Mouse (Mus musculus): Measurements from ENCODE around the gene Pdgfc. TPM values are rescaled to one million over a fixed set of nuclear protein-coding genes. Genes with fewer than 3 reads are reported as not detected.

Gene Pdgfc
- polyA plus RNA-seq, 1 experiment from 2014 or later, result 30.2 TPM

DNA sequence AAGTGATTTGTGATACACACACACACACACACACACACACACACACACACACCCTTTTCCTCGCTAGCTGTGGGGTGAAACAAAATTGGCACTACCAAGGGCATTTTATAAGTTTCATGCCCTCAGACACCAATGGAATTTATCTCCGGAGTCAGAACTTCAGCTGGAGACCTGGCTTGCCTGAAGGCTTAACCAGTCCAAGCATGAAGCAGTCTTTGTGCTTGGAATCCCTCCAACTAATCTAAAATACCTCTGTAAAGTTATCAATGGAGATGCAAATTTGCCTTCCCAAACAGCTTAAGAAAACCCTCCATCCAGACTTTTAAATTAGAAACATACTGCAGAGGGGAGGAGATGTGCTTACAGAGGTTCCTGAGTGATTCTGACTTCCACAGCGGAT lies 6.3 kb upstream of the Pdgfc start:
- no peak overlapping the region for H3K27ac ChIP-seq
- peaks cover 4% of the 10 kb centered on the region; the same call in 1 of the 2 replicates for H3K4me1 ChIP-seq
- H3K4me3 ChIP-seq (replicated peaks), result no peak overlapping the region
- no peak overlapping the region for H3K4me2 ChIP-seq
- H3K27me3 ChIP-seq, result no peaks in the 10 kb centered on the region
- WGBS, result 79% methylated on average over 3 of the region's 3 CpGs
- no peak overlapping the region for H3K9ac ChIP-seq
- no peaks in the 10 kb centered on the region for H3K36me3 ChIP-seq
- ATAC-seq (replicated peaks; ENCODE audit: low FRiP score), result no peak
- no peaks in the 10 kb centered on the region for H3K9me3 ChIP-seq (replicated peaks)

DNA sequence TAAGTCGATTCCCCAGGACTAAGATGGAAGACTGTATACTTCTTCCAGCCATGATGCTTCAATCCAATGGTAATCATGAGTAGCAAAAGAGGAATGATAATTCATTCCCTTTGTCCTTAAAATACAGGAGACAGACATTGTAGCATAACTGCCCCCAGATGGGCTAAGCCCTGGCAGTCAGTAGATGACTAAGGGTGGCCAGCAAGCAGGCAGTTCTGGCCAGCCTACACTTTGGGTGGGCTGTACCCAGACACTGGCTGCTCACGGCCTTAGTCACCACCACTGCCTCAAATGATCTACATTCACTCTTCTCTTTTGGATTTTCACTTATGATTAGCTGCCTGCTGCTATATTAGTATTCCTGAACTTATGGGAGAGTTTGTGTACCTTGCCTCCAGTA lies 5.9 kb upstream of the Pdgfc start:
- Histone ChIP-seq H3K4me1 (peaks cover 4% of the 10 kb centered on the region; the same call in 1 of the 2 replicates), H3K9me3 (replicated peaks) (no peaks in the 10 kb centered on the region), H3K36me3 (no peaks in the 10 kb centered on the region), H3K9ac (no peak overlapping the region), H3K27ac (no peak overlapping the region), H3K4me3 (replicated peaks) (no peak overlapping the region), H3K27me3 (no peaks in the 10 kb centered on the region), H3K4me2 (no peak overlapping the region)
- 80% methylated on average over 2 of the region's 2 CpGs for WGBS
- no peak for ATAC-seq (replicated peaks; ENCODE audit: low FRiP score)

DNA sequence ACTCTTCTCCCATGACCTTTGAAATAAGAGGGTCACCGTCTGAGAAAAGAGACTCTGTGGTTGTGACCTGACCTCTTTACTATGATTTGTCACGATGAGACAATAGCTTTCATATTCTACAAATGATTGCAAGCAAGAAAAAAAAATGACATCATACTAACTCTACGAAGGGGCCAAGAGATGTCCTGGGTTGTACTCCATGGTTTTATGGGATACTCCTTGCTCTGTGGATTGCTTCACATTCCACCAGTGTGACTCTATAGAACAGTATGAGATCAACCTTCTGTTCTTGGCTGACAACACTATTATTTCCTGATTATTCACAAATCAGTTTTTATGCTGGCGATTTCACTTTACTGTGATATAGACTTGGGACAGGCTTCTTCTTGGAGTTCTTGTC lies 4.2 kb upstream of the Pdgfc start:
- no peak overlapping the region for H3K4me3 ChIP-seq (replicated peaks)
- no peaks in the 10 kb centered on the region for H3K36me3 ChIP-seq
- H3K27ac ChIP-seq, result no peak overlapping the region
- ATAC-seq (replicated peaks; ENCODE audit: low FRiP score), result no peak
- no peaks in the 10 kb centered on the region for H3K9me3 ChIP-seq (replicated peaks)
- H3K4me2 ChIP-seq, result no peak overlapping the region
- 73% methylated on average over 4 of the region's 4 CpGs for WGBS
- H3K4me1 ChIP-seq, result peaks cover 11% of the 10 kb centered on the region
- H3K9ac ChIP-seq, result no peak overlapping the region
- H3K27me3 ChIP-seq, result no peaks in the 10 kb centered on the region

DNA sequence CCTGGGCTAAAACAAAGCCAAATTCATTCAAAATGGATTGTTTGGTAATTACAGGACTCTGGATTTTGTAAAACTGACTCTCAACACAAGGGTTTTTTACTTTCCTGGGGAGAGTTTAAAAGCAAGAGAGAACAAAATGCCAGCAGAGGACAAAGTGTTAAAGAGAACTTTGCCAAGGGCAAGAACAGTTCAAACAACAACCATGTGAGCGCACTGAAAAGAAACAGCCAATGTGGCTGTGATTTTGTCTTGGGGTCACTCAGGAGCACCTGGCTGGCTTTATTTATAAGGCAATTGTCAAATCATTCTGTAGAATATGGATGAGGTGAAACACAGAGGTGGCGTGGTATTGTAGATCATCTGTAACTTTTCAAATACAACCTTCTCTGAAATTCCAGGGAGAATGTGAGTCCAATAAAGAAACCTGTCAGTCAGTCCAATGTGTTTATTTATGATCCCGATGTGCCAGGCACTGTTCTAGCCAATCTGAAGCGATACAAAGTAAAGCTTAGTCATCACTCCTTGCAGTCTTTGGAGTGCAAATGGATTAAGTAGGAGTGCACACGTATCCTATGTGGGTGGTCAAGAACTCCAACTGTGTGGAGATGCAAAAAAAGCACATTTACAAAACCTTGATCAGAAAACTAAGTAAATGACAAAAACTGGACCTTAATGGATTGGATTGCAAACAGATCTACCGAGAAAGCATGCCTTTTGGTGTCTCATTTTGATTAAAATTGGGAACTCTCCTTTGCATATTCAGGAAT lies 1.7 kb upstream of the Pdgfc start:
- Histone ChIP-seq H3K36me3 (no peaks in the 10 kb centered on the region), H3K9me3 (replicated peaks) (no peaks in the 10 kb centered on the region), H3K27me3 (no peaks in the 10 kb centered on the region), H3K27ac (no peak overlapping the region), H3K4me3 (replicated peaks) (no peak overlapping the region), H3K4me2 (no peak overlapping the region), H3K4me1 (peaks cover 18% of the 10 kb centered on the region), H3K9ac (no peak overlapping the region)
- no peak for ATAC-seq (replicated peaks; ENCODE audit: low FRiP score)
- 76% methylated on average over 6 of the region's 6 CpGs for WGBS

DNA sequence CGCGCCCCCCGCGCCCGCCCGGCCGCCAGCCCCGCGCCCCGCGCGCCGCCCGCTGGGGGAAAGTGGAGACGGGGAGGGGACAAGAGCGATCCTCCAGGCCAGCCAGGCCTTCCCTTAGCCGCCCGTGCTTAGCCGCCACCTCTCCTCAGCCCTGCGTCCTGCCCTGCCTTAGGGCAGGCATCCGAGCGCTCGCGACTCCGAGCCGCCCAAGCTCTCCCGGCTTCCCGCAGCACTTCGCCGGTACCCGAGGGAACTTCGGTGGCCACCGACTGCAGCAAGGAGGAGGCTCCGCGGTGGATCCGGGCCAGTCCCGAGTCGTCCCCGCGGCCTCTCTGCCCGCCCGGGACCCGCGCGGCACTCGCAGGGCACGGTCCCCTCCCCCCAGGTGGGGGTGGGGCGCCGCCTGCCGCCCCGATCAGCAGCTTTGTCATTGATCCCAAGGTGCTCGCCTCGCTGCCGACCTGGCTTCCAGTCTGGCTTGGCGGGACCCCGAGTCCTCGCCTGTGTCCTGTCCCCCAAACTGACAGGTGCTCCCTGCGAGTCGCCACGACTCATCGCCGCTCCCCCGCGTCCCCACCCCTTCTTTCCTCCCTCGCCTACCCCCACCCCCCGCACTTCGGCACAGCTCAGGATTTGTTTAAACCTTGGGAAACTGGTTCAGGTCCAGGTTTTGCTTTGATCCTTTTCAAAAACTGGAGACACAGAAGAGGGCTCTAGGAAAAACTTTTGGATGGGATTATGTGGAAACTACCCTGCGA lies 517 bp downstream of the Pdgfc start:
- H3K4me1 ChIP-seq, result peaks cover 18% of the 10 kb centered on the region
- H3K36me3 ChIP-seq, result no peaks in the 10 kb centered on the region
- peak overlapping the region; percentile 75 for H3K9ac ChIP-seq
- ATAC-seq (replicated peaks; ENCODE audit: low FRiP score), result peak; percentile 92
- peak overlapping the region; percentile 86 for H3K4me2 ChIP-seq
- H3K4me3 ChIP-seq (replicated peaks), result peak overlapping the region; percentile 82
- peak overlapping the region; percentile 94 for H3K27ac ChIP-seq
- no peaks in the 10 kb centered on the region for H3K27me3 ChIP-seq
- under 1% methylated on average over 60 of the region's 68 CpGs for WGBS
- H3K9me3 ChIP-seq (replicated peaks), result no peaks in the 10 kb centered on the region

DNA sequence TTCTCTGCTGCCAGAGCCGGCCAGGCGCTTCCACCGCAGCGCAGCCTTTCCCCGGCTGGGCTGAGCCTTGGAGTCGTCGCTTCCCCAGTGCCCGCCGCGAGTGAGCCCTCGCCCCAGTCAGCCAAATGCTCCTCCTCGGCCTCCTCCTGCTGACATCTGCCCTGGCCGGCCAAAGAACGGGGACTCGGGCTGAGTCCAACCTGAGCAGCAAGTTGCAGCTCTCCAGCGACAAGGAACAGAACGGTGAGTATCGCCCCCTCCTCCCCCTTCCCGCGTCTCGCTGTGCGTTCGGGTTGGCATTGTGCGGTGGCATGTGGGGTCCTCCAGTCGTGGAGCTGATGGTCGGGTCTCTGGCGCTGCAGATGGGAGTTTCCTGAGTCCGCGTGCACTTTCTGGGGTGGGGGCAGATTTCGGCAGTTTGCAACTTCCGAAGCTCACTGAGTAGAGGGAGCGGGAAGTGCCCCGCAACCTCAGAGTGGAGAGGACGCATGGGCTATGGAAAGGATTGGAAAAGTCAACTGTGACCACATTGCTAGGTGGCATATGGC lies 1.2 kb downstream of the Pdgfc start:
- Histone ChIP-seq H3K4me3 (replicated peaks) (peak overlapping the region; percentile 82), H3K9ac (peak overlapping the region; percentile 75), H3K4me1 (peaks cover 18% of the 10 kb centered on the region), H3K9me3 (replicated peaks) (no peaks in the 10 kb centered on the region), H3K27me3 (no peaks in the 10 kb centered on the region), H3K27ac (peak overlapping the region; percentile 94), H3K36me3 (no peaks in the 10 kb centered on the region), H3K4me2 (peak overlapping the region; percentile 86)
- under 1% methylated on average over 33 of the region's 34 CpGs for WGBS
- peak; percentile 60 for ATAC-seq (replicated peaks; ENCODE audit: low FRiP score)

- ATAC-seq (replicated peaks; ENCODE audit: low FRiP score), result peak; percentile 52
- peak overlapping the region; percentile 29; the same call in 1 of the 2 replicates for H3K9ac ChIP-seq
- H3K36me3 ChIP-seq, result no peaks in the 10 kb centered on the region
- H3K4me2 ChIP-seq, result peak overlapping the region; percentile 86
- H3K9me3 ChIP-seq (replicated peaks), result no peaks in the 10 kb centered on the region
- H3K4me1 ChIP-seq, result peaks cover 15% of the 10 kb centered on the region
- no peaks in the 10 kb centered on the region for H3K27me3 ChIP-seq
- H3K27ac ChIP-seq, result peak overlapping the region; percentile 64
- 35% methylated on average over 2 of the region's 2 CpGs for WGBS
- peak overlapping the region; percentile 82 for H3K4me3 ChIP-seq (replicated peaks)
Measured at GRCm38 (mm10) chr3:81039131-81039653, 3.0 kb downstream of the Pdgfc start.

DNA sequence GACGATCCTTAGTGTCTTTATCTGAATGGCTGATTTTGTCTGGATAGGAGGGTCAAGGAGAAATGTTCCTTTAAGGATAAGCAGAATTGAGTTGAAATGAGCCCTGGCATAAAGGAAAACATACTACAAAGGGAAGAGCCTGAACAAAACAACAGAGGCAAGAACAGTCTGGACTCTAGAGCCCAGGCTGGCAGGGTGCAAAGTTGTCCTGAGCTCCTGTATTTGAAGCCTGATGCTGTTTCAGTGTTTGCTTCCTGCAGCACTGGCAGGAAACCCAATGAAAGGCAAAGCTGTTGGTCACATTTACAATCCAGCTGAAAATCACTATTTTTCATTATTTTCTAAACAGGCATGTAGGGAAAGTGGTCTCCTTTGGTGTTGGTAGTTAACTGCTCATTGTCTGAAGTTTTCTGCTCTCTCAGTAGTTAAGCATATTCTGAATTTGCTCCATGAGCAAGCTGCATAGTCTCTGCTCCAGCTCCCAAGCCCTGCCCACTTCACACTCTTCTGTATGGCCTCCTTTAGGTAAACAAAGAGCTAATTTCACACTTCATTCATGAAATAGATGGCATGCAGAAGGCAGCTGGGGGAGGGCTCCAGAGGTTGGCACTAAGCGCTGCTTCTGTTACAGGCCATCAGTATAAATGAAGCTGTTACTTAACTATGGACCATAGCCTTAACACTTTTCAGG lies 8.6 kb downstream of the Pdgfc start:
- H3K4me2 ChIP-seq, result no peak overlapping the region
- no peak overlapping the region for H3K9ac ChIP-seq
- no peaks in the 10 kb centered on the region for H3K9me3 ChIP-seq (replicated peaks)
- ATAC-seq (replicated peaks; ENCODE audit: low FRiP score), result peak; percentile 81
- H3K36me3 ChIP-seq, result no peaks in the 10 kb centered on the region
- peaks cover 22% of the 10 kb centered on the region for H3K4me1 ChIP-seq
- 51% methylated on average over 2 of the region's 2 CpGs for WGBS
- H3K27ac ChIP-seq, result 0 out of 2 replicates have a peak overlapping the region, but pooled peaks have one; percentile 27
- no peak overlapping the region for H3K4me3 ChIP-seq (replicated peaks)
- H3K27me3 ChIP-seq, result no peaks in the 10 kb centered on the region

- ATAC-seq (replicated peaks; ENCODE audit: low FRiP score), result peak; percentile 49; the same call in 1 of the 2 replicates
- no peak overlapping the region for H3K4me2 ChIP-seq
- H3K27ac ChIP-seq, result no peak overlapping the region
- no peak overlapping the region for H3K9ac ChIP-seq
- no peak overlapping the region for H3K4me3 ChIP-seq (replicated peaks)
- 55% methylated on average over 5 of the region's 5 CpGs for WGBS
- no peaks in the 10 kb centered on the region for H3K36me3 ChIP-seq
- no peaks in the 10 kb centered on the region for H3K9me3 ChIP-seq (replicated peaks)
- no peaks in the 10 kb centered on the region for H3K27me3 ChIP-seq
- peaks cover 22% of the 10 kb centered on the region for H3K4me1 ChIP-seq
Measured at GRCm38 (mm10) chr3:81045344-81046050, 9.3 kb downstream of the Pdgfc start.

GRCm38 (mm10) chr3:81046652-81047607 lies 10.7 kb downstream of the Pdgfc start:
- Histone ChIP-seq H3K4me3 (replicated peaks) (no peak overlapping the region), H3K9ac (no peak overlapping the region), H3K9me3 (replicated peaks) (no peaks in the 10 kb centered on the region), H3K4me2 (no peak overlapping the region), H3K36me3 (no peaks in the 10 kb centered on the region), H3K4me1 (peaks cover 26% of the 10 kb centered on the region), H3K27ac (peak overlapping the region; percentile 56), H3K27me3 (no peaks in the 10 kb centered on the region)
- WGBS, result 28% methylated on average over 10 of the region's 10 CpGs
- ATAC-seq (replicated peaks; ENCODE audit: low FRiP score), result no peak
